ENCODE assay signal across 11 mouse cellular contexts in the genomic region with DNA sequence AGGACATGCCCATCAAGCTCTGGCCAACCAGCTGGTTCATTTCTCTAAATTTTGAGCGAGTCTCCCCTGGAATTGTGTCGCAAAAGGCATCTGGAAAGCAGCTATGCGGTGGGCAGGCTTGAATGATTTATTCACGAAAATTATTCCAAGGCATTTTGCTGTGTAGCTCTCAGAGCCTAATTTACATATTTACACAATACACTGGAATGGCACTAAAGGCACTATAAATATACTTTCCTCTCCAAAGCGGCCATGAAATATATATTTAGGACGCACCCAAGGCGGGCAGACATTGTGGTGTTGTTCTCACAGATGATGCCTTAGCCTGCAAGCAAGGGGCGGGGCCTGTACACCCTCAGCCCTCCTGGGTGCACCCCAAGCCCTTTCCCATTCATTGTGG.
DNase-seq lines count a peak whose midpoint lies in the region; ATAC-seq and TF ChIP-seq lines count a peak whose summit lies in the region.
"Had no signal": no experiment of that assay in that cellular context is flagged by ENCODE, and none has a peak within 500 bp of the region (broad histone marks: within the 10 kb centered on the region; RNA-seq: fewer than 3 reads in every experiment).

No protein-coding gene starts in this region.

- H3K9me3 ChIP-seq in embryonic facial prominence, embryonic 14.5 days (ENCODE audit: control insufficient read depth, low read length) = no peaks in the 10 kb centered on the region
- no peaks in the 10 kb centered on the region for H3K9me3 ChIP-seq in midbrain, embryonic 16.5 days (replicated peaks; ENCODE audit: control insufficient read depth, low read length, poor library complexity, severe bottlenecking)
- H3K9me3 ChIP-seq: heart, embryonic 13.5 days had no signal

- no peak for TF ChIP-seq POLR2A in kidney, adult 2 months (IDR thresholded peaks at IDR 0.05; ENCODE audit: low read depth, low read length)

- no peak overlapping the region for H3K27ac ChIP-seq in embryonic facial prominence, embryonic 14.5 days (replicated peaks; ENCODE audit: low read depth, low read length)
- peak overlapping the region; percentile 65 for H3K27ac ChIP-seq in midbrain, embryonic 16.5 days (ENCODE audit: low read length)
- no peak overlapping the region for H3K27ac ChIP-seq in kidney, adult 2 months (ENCODE audit: insufficient read depth, low read depth, low read length)
- H3K27ac ChIP-seq: heart, embryonic 13.5 days had no signal

- H3K9ac ChIP-seq in embryonic facial prominence, embryonic 14.5 days (ENCODE audit: low read depth, low read length) = no peak overlapping the region
- peak overlapping the region; percentile 26; the same call in 1 of the 2 replicates for H3K9ac ChIP-seq in midbrain, embryonic 16.5 days (ENCODE audit: low read depth, low read length)
- H3K9ac ChIP-seq: heart, embryonic 13.5 days had no signal

- no peaks in the 10 kb centered on the region for H3K36me3 ChIP-seq in embryonic facial prominence, embryonic 14.5 days (ENCODE audit: control insufficient read depth, insufficient read depth, low read length)
- no peaks in the 10 kb centered on the region for H3K36me3 ChIP-seq in midbrain, embryonic 16.5 days (ENCODE audit: control insufficient read depth, insufficient read depth, low read length)
- no peaks in the 10 kb centered on the region for H3K36me3 ChIP-seq in kidney, adult 2 months (ENCODE audit: control insufficient read depth, insufficient read depth, low read length)

- H3K27me3 ChIP-seq in embryonic facial prominence, embryonic 14.5 days (replicated peaks; ENCODE audit: control insufficient read depth, insufficient read depth, low read length) = no peaks in the 10 kb centered on the region
- no peaks in the 10 kb centered on the region for H3K27me3 ChIP-seq in midbrain, embryonic 16.5 days (ENCODE audit: control insufficient read depth, insufficient read depth, low read depth, low read length)
- H3K27me3 ChIP-seq in kidney, adult 2 months (replicated peaks; ENCODE audit: control insufficient read depth, insufficient read depth, low read length) = no peaks in the 10 kb centered on the region
- H3K27me3 ChIP-seq: heart, embryonic 13.5 days had no signal

- no peak overlapping the region for H3K4me3 ChIP-seq in embryonic facial prominence, embryonic 14.5 days (ENCODE audit: low read depth, low read length)
- no peak overlapping the region for H3K4me3 ChIP-seq in midbrain, embryonic 16.5 days (ENCODE audit: low read depth, low read length)
- H3K4me3 ChIP-seq in kidney, adult 2 months (ENCODE audit: insufficient read depth, low read depth, low read length) = no peak overlapping the region
- H3K4me3 ChIP-seq: heart, embryonic 13.5 days had no signal

- 66% methylated on average over 8 of the region's 8 CpGs for WGBS in embryonic facial prominence, embryonic 14.5 days
- 37% methylated on average over 8 of the region's 8 CpGs for WGBS in midbrain, embryonic 16.5 days
- WGBS in kidney, adult 2 months = 72% methylated on average over 8 of the region's 8 CpGs

- ATAC-seq in embryonic facial prominence, embryonic 14.5 days (ENCODE audit: low read depth) = no peak
- peak; percentile 94 for ATAC-seq in frontal cortex, adult (ENCODE audit: low TSS enrichment)
- no peak for ATAC-seq in midbrain, embryonic 16.5 days

- no peak for TF ChIP-seq CTCF in kidney, adult 2 months (conservative IDR thresholded peaks at IDR 0.05; ENCODE audit: insufficient read depth, insufficient read length, low read depth, low read length)

- H3K4me2 ChIP-seq in embryonic facial prominence, embryonic 14.5 days (ENCODE audit: low read depth, low read length) = no peak overlapping the region; the same call in 1 of the 2 replicates
- H3K4me2 ChIP-seq in midbrain, embryonic 16.5 days (ENCODE audit: low read length) = 0 out of 2 replicates have a peak overlapping the region, but pooled peaks have one; percentile 10
- H3K4me2 ChIP-seq: heart, embryonic 13.5 days had no signal

- H3K4me1 ChIP-seq in embryonic facial prominence, embryonic 14.5 days (ENCODE audit: control insufficient read depth, insufficient read depth, low read length) = no peaks in the 10 kb centered on the region; the same call in 1 of the 2 replicates
- H3K4me1 ChIP-seq in midbrain, embryonic 16.5 days (ENCODE audit: control insufficient read depth, insufficient read depth, low read length) = peaks cover 18% of the 10 kb centered on the region
- no peaks in the 10 kb centered on the region for H3K4me1 ChIP-seq in kidney, adult 2 months (ENCODE audit: control insufficient read depth, insufficient read depth, low read length)
- H3K4me1 ChIP-seq: heart, embryonic 13.5 days had no signal

- DNase-seq in embryonic facial prominence, embryonic 14.5 days (ENCODE audit: low spot score) = peak; percentile 19
- DNase-seq in layer of hippocampus, adult 9-10 months (ENCODE audit: low spot score) = peak; percentile 10
- no peak for DNase-seq in embryo, embryonic 11 days
- DNase-seq in adrenal gland, adult 8-10 months = no peak
- no peak for DNase-seq in kidney, adult 2 months
- no peak for DNase-seq in urinary bladder, postnatal 4 days (ENCODE audit: low spot score in 2 of 2)
- DNase-seq: kidney, adult 11 months; lung, adult 2 months had no signal

Comparison
In these comparisons a context has a peak if more than half of its experiments do, and no peak if none do; other contexts are left out.
1. DNase-seq: peak in embryonic facial prominence, embryonic 14.5 days (single experiment) and layer of hippocampus, adult 9-10 months (single experiment); none in embryo, embryonic 11 days (single experiment), adrenal gland, adult 8-10 months (single experiment), kidney, adult 2 months (single experiment) and urinary bladder, postnatal 4 days (0 of 2).